Mouse (Mus musculus) heart, postnatal 0 days (tissue): ENCODE data around the gene Gm17387. TPM values are rescaled to one million over a fixed set of nuclear protein-coding genes. Genes with fewer than 3 reads are reported as not detected.

ENCODE experiments used
- ATAC-seq: fragments of 200-750 bp; cut with Nextera tagmentation; 2 replicates; pipeline ENCODE4 v1.8.0; 2017; ENCODE audit warnings: low read depth, moderate number of reproducible peaks, moderate library complexity; ENCODE audit not compliant: insufficient read depth
- DNase-seq: peaks from one replicate; pipeline ENCODE4 v3.0.0-alpha.2; 2016; ENCODE audit warnings: low spot score
- H3K27ac ChIP-seq: fragments of 300-500 bp; sonication (generic); 2 replicates; pipeline ENCODE4 v1.5.1; 2014; ENCODE audit warnings: low read depth, mild to moderate bottlenecking
- H3K27me3 ChIP-seq: fragments of 300-500 bp; sonication (generic); 2 replicates; pipeline ENCODE4 v1.6.1; 2014; ENCODE audit warnings: low read length, mixed read lengths; ENCODE audit not compliant: control insufficient read depth, insufficient read depth
- H3K36me3 ChIP-seq: fragments of 300-500 bp; sonication (generic); replicated peaks from 2 replicates; pipeline ENCODE4 v1.6.1; 2014; ENCODE audit warnings: low read length, mixed read lengths; ENCODE audit not compliant: control insufficient read depth, insufficient read depth
- H3K4me1 ChIP-seq: fragments of 300-500 bp; sonication (generic); 2 replicates; pipeline ENCODE4 v1.6.1; 2014; ENCODE audit warnings: antibody characterized with exemption; ENCODE audit not compliant: control insufficient read depth, insufficient read depth
- H3K4me2 ChIP-seq: fragments of 300-500 bp; sonication (generic); 2 replicates; pipeline ENCODE4 v1.6.1; 2014; ENCODE audit warnings: low read depth, mild to moderate bottlenecking, low read length, moderate library complexity
- H3K4me3 ChIP-seq: fragments of 300-500 bp; sonication (generic); 2 replicates; pipeline ENCODE4 v1.5.1; 2014; ENCODE audit warnings: low read depth, low read length
- H3K9ac ChIP-seq: fragments of 300-500 bp; sonication (generic); replicated peaks from 2 replicates; pipeline ENCODE4 v1.6.1; 2014; ENCODE audit warnings: low read depth, low read length, mixed read lengths
- H3K9me3 ChIP-seq: fragments of 300-500 bp; sonication (generic); replicated peaks from 2 replicates; pipeline ENCODE4 v1.6.1; 2016; ENCODE audit warnings: low read length; ENCODE audit not compliant: control insufficient read depth
- CTCF ChIP-seq: IDR thresholded peaks from 2 replicates; pipeline ENCODE4 v1.5.1; 2016; ENCODE audit warnings: antibody characterized with exemption, control low read depth, low read depth
- EP300 ChIP-seq: IDR thresholded peaks from 2 replicates; pipeline ENCODE4 v1.6.1; 2016; ENCODE audit warnings: antibody characterized with exemption, low read depth
- WGBS: fragments of 180-500 bp; shearing (Covaris S2); extraction: QIAGEN DNeasy Blood & Tissue Kit; methylation state at CpG from one replicate; pipeline ENCODE4 v1.1.7; 2014; 5-methylcytosine and 5-hydroxymethylcytosine counted together
- polyA plus RNA-seq: library from polyadenylated mRNA; unstranded; fragments of >200 nt; fragmentation: Nextera tagmentation; extraction: Ambion mirVana; gene quantifications from 2 replicates; pipeline ENCODE4 v1.2.1, GENCODE M21; 2015
- total RNA-seq: library from RNA; depleted of rRNA; stranded (reverse); fragments of >200 nt; gene quantifications from 2 replicates; pipeline ENCODE4 v1.2.3, GENCODE M21; 2014; ENCODE audit warnings: low replicate concordance

The Gm17387 gene
- total and polyA plus RNA-seq, 2 experiments from 2014 or later = not detected

DNA sequence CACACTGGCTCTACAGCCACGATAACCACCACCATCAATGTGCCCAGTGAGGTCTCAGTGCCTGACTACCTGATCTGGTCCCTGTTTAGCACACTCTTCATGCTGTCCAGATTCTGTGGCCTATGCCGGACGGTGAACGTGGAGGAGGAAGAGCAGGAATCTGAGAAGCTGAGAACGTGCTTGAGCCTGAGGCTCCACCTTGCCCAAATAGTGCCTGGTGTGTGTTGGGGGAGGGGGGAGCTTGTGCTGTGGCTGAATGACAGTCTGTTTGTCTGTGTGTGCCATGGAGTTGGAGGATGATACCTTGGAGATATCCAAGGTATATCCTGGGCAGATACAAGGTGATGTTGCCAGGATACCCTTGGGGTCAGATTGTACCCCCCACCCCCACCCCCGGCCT, 38.7 kb upstream of the Gm17387 start:
- ATAC-seq = no peak
- WGBS = 54% methylated on average over 6 of the region's 6 CpGs
- Histone ChIP-seq H3K4me1 (no peaks in the 10 kb centered on the region), H3K27me3 (no peaks in the 10 kb centered on the region), H3K9ac (no peak overlapping the region), H3K9me3 (no peaks in the 10 kb centered on the region), H3K4me2 (no peak overlapping the region), H3K4me3 (no peak overlapping the region), H3K36me3 (no peaks in the 10 kb centered on the region), H3K27ac (no peak overlapping the region)
- TF ChIP-seq EP300 (no peak), CTCF (no peak)
- no peak for DNase-seq

DNA sequence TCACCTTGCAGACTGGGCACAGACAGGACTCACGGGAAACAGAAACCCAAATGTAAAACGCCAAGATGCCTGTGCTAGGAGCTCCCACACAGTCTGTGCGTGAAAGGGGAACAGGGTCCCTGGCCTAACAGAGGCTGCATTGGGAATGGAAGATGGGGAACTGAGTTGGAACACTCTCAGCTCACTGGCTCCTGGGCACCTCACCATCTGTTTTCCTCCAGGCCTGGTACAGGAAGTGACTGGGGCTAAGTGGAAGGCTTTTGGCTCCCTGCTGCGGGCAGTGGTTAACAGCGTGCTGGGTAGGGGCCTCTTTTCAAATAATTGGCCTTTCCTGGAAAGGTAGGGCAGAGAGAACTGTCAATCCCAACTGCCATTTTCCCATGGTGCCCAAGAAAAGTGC, 38.3 kb upstream of the Gm17387 start:
- TF ChIP-seq CTCF = no peak
- no peak for TF ChIP-seq EP300
- Histone ChIP-seq H3K9me3 (no peaks in the 10 kb centered on the region), H3K27me3 (no peaks in the 10 kb centered on the region), H3K36me3 (no peaks in the 10 kb centered on the region), H3K9ac (no peak overlapping the region), H3K27ac (no peak overlapping the region), H3K4me1 (no peaks in the 10 kb centered on the region), H3K4me3 (no peak overlapping the region), H3K4me2 (no peak overlapping the region)
- DNase-seq = no peak
- WGBS = 55% methylated on average over 5 of the region's 5 CpGs
- no peak for ATAC-seq

DNA sequence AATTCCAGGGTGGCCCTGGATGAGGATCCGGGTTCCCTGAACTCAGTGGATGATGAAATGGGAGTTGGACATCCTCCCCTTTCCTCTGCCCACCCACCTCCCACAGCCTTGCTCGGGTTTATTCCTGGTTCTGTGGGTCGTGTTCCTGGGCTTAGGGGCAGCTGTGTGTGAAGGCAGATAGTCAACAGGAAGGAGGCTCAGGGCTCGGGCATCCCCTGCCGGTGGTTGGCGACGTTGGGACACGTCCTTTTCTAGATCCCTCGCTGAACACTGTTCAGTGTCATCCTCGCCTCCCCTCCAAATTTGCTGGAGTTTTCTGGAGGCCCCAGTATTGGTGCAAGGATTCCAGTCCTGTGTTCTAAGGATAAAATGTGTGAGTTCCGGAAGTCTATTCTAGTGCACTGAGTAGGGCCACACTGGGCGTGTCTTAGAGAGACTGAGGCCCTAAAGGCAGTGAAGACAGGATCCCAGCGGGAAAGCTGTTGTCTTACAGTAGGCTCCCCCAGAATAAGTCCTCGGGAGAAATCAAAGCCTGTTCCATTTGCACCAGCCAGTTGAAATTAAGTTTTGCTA, 37.7 kb upstream of the Gm17387 start:
- H3K9me3 ChIP-seq = no peaks in the 10 kb centered on the region
- H3K36me3 ChIP-seq = no peaks in the 10 kb centered on the region
- H3K27me3 ChIP-seq = no peaks in the 10 kb centered on the region
- ATAC-seq (no peak), DNase-seq (no peak)
- H3K4me2 ChIP-seq = no peak overlapping the region
- H3K4me3 ChIP-seq = no peak overlapping the region
- no peak for TF ChIP-seq CTCF
- no peak for TF ChIP-seq EP300
- no peaks in the 10 kb centered on the region for H3K4me1 ChIP-seq
- 72% methylated on average over 14 of the region's 14 CpGs for WGBS
- H3K9ac ChIP-seq = no peak overlapping the region
- H3K27ac ChIP-seq = no peak overlapping the region

DNA sequence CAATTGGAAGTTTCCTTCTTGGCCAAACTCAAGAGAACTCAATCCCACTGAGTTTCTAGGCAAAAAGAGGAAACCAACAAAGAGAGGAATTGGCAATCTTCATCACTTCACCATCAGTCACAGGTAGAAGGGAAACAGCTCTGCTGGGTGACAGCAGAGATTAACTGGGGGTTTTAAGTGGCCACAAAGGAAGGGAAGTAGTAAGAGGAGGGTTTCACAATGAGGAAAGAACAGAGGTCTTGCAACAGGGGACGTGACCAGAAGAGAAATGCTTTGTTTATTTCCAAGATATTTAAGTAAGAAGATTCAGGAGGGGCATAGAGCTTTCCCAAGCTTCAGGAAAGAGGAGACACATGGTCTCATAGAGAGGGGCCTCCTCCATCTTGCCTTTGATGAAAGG, 31.1 kb upstream of the Gm17387 start:
- Histone ChIP-seq H3K27ac (no peak overlapping the region), H3K27me3 (no peaks in the 10 kb centered on the region), H3K4me2 (no peak overlapping the region), H3K36me3 (no peaks in the 10 kb centered on the region), H3K9me3 (no peaks in the 10 kb centered on the region), H3K4me1 (no peaks in the 10 kb centered on the region), H3K4me3 (no peak overlapping the region), H3K9ac (no peak overlapping the region)
- DNase-seq (no peak), ATAC-seq (no peak)
- TF ChIP-seq CTCF (no peak), EP300 (no peak)
- 37% methylated on average over 1 of the region's 1 CpGs for WGBS

DNA sequence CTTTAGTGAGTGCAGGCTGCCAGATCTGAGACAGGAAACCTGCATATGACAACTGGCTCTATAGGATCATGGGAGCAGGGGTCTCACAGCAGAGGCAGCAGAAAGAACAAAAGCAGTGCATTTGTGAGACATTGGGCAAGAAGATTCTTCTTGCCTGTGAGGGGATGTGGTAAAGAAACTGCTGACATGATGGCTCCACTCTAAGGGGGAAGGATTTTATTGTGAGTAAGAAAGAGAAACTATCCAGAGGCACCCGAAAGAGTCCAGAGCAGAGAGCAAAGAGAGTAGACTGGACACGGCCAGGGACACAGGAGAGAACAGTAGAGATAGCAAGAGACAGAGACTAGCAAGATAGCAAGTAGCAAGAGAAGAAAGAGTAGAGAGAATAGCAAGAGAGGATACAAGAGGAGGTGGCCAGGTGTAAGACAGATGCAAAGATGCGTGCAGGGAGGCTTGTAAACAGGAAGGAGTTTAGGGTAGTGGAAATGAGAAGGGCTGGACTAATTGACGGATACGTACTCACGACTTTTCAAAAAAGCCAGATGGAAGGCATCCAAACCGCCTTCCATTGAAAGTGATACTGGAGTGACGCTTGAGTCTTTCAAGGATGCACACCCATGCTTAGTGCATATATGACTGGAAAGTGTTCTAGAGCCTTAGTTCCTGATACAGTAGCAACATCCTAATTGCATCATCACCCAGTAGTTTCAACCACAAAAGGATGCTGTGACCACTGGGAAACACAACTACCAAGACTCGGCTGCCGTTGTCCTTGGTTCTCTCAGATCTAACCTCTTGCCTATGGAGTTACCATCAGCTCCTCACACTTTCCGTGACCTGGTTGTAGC, 29.9 kb upstream of the Gm17387 start:
- H3K36me3 ChIP-seq = no peaks in the 10 kb centered on the region
- H3K9me3 ChIP-seq = no peaks in the 10 kb centered on the region
- ATAC-seq (no peak), DNase-seq (no peak)
- H3K27me3 ChIP-seq = no peaks in the 10 kb centered on the region
- H3K4me3 ChIP-seq = no peak overlapping the region
- H3K4me1 ChIP-seq = no peaks in the 10 kb centered on the region
- H3K4me2 ChIP-seq = no peak overlapping the region
- no peak overlapping the region for H3K27ac ChIP-seq
- WGBS = 76% methylated on average over 11 of the region's 11 CpGs
- no peak for TF ChIP-seq EP300
- no peak for TF ChIP-seq CTCF
- no peak overlapping the region for H3K9ac ChIP-seq
